Comparison of ENCODE assay signal across 8 mouse cellular contexts in the genomic region with DNA sequence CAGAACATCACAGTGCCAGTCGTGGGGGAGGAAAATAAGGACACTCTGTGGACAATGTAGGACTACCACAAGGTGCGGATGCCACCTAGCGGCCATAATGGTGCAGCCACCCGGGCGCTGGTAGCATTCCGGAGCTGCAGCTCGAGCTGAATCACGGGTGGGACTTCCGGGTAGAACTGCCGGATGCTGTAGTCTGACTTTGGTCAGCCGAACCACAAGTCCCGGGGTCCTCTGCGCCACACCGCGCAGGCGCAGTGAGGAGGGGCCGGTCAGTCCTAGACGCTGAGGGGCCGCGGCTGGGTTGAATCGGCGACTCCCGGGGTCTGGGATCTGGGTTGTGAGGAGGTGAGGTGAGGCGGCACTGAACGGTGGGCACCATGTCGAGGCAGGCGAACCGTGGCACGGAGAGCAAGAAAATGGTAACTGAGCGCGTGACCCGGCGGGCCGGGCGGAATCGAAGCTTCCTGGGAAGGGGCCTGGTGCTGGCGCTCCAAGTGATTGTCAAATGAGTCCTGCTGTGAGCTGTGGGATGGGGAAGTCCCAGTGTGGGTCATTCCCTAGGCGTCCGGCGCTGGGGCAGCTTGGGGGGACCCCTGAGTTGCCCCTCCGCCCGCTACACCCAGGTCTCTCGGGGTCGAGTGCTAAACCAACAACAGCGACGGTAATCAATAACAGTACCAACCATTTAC. TPM values are rescaled to one million over a fixed set of nuclear protein-coding genes. Genes with fewer than 3 reads are reported as not detected.
A peak's percentile ranks its signal among the peaks of the same experiment; 100 is the strongest.
DNase-seq lines count a peak whose midpoint lies in the region; ATAC-seq lines count a peak whose summit lies in the region.

A gene (plus strand): TSS at position 207 of the 689 bp plus-strand sequence.

- peak; percentile 87 for ATAC-seq in erythroblast, adult 5-6 weeks (replicated peaks; ENCODE audit: low FRiP score, poor library complexity, severe bottlenecking)
- ATAC-seq in kidney, embryonic 15.5 days (replicated peaks; ENCODE audit: low FRiP score): peak; percentile 91
- peak; percentile 82 for ATAC-seq in monocyte, adult 5-6 weeks (replicated peaks; ENCODE audit: insufficient number of reproducible peaks, low FRiP score, low TSS enrichment, poor library complexity, severe bottlenecking)

- H3K9me3 ChIP-seq in heart, embryonic 10.5 days: no peaks in the 10 kb centered on the region
- H3K9me3 ChIP-seq in kidney, embryonic 15.5 days (replicated peaks): no peaks in the 10 kb centered on the region

- H3K4me1 ChIP-seq in heart, embryonic 10.5 days: peaks cover 57% of the 10 kb centered on the region
- H3K4me1 ChIP-seq in kidney, embryonic 15.5 days: peaks cover 55% of the 10 kb centered on the region

- DNase-seq in B cell, adult 2 months: peak; percentile 97 to 98
- DNase-seq in brain, adult 2 months (ENCODE audit: low read depth, low spot score): peak; percentile 100
- peak; percentile 99 for DNase-seq in heart, embryonic 10.5 days (ENCODE audit: low spot score)
- peak; percentile 99 for DNase-seq in liver
- peak; percentile 99 for DNase-seq in spleen, postnatal 4 days (ENCODE audit: low spot score in 2 of 2)

- H3K27ac ChIP-seq in heart, embryonic 10.5 days: peak within 1 kb of the TSS; percentile 90
- H3K27ac ChIP-seq in kidney, embryonic 15.5 days: peak within 1 kb of the TSS; percentile 97

- H3K27me3 ChIP-seq in heart, embryonic 10.5 days (ENCODE audit: insufficient read depth, poor library complexity, severe bottlenecking): no peaks in the 10 kb centered on the region
- no peaks in the 10 kb centered on the region for H3K27me3 ChIP-seq in kidney, embryonic 15.5 days

- peak within 1 kb of the TSS; percentile 86 for H3K4me3 ChIP-seq in heart, embryonic 10.5 days
- H3K4me3 ChIP-seq in kidney, embryonic 15.5 days (replicated peaks): peak within 1 kb of the TSS; percentile 72

- H3K9ac ChIP-seq in kidney, embryonic 15.5 days: peak within 1 kb of the TSS; percentile 83

- no peaks in the 10 kb centered on the region for H3K36me3 ChIP-seq in heart, embryonic 10.5 days
- H3K36me3 ChIP-seq in kidney, embryonic 15.5 days: no peaks in the 10 kb centered on the region

- peak within 1 kb of the TSS; percentile 81 for H3K4me2 ChIP-seq in kidney, embryonic 15.5 days

- under 1% methylated on average over 46 of the region's 46 CpGs for WGBS in heart, embryonic 10.5 days
- WGBS in kidney, embryonic 15.5 days: under 1% methylated on average over 46 of the region's 46 CpGs

RNA-seq across cellular contexts. Expression of the gene that starts here (rescaled TPM):
- 8.3 and 12.7 TPM in 2 replicates for total RNA-seq in erythroblast, adult 5-6 weeks (2015; ENCODE audit: low replicate concordance)
- 10.7 and 14.2 TPM in 2 replicates for total RNA-seq in erythroblast, adult 5-6 weeks (2017; ENCODE audit: low replicate concordance)
- 74.9 and 86.4 TPM in 2 replicates for polyA plus RNA-seq in heart, embryonic 10.5 days (2016; fragmentation: Nextera tagmentation; extraction: Ambion mirVana)
- 106 and 111 TPM in 2 replicates for polyA plus RNA-seq in kidney, embryonic 15.5 days (2015; fragmentation: Nextera tagmentation; extraction: Ambion mirVana)
- total RNA-seq in monocyte, adult 5-6 weeks (2017): 46.3 to 53.6 TPM (median 51.4 TPM) in 3 replicates

Comparison
In these comparisons a context has a peak if more than half of its experiments do, and no peak if none do; other contexts are left out.
1. Peak in every context shown above with its lines: DNase-seq, ATAC-seq, H3K4me3 ChIP-seq and H3K27ac ChIP-seq.